16 mouse cellular contexts compared by ENCODE assay signal in the genomic region with DNA sequence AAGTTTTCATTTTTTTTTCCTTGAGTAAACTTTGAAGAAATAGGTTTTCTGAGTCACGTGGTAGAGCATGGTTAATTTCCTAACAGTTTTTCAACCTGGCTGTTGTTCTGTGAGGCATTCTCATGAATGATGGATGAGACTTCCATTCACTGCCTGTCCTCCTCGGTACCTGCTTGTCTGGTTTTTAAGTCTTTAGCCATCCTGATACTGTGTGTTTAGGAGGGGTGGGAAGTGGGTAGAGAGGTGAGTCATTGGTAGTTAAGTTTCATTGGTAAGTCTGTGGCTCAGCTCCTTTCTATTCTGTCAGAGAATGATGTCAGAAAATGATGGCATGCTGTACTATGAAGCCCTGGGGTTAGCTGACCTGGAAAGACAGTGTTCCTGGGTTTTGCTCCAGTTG.
"Had no signal": no experiment of that assay in that cellular context is flagged by ENCODE, and none has a peak within 500 bp of the region (broad histone marks: within the 10 kb centered on the region; RNA-seq: fewer than 3 reads in every experiment).

No protein-coding gene starts in this region.

- H3K4me1 ChIP-seq: liver, embryonic 15.5 days had no signal

- H3K4me2 ChIP-seq: liver, embryonic 15.5 days; lung, embryonic 15.5 days; midbrain, embryonic 11.5 days; midbrain, embryonic 13.5 days; midbrain, embryonic 15.5 days; neural tube, embryonic 12.5 days had no signal

- H3K27me3 ChIP-seq: liver, embryonic 15.5 days; lung, embryonic 15.5 days; megakaryocyte, embryonic 14.5 days; midbrain, embryonic 13.5 days; midbrain, embryonic 15.5 days; neural tube, embryonic 12.5 days had no signal

- DNase-seq: liver, postnatal 0 days; lung, adult 2 months; lung, postnatal 14 days; lung, postnatal 36 days; right cerebral cortex, postnatal 14 days; thymus, adult 2 months; thymus, postnatal 25 days; thymus, postnatal 4 days had no signal

- H3K9me3 ChIP-seq: liver, embryonic 15.5 days; lung, embryonic 15.5 days; midbrain, embryonic 13.5 days; midbrain, embryonic 15.5 days; neural tube, embryonic 12.5 days had no signal

- H3K4me3 ChIP-seq: liver, embryonic 15.5 days; lung, embryonic 15.5 days; megakaryocyte, embryonic 14.5 days; midbrain, embryonic 13.5 days; midbrain, embryonic 15.5 days; neural tube, embryonic 12.5 days had no signal

- H3K36me3 ChIP-seq: liver, embryonic 15.5 days; lung, embryonic 15.5 days; midbrain, embryonic 13.5 days; midbrain, embryonic 15.5 days; neural tube, embryonic 12.5 days had no signal

- ATAC-seq: liver, postnatal 0 days; lung, postnatal 0 days; midbrain, embryonic 13.5 days; midbrain, embryonic 15.5 days had no signal

- H3K9ac ChIP-seq: liver, embryonic 15.5 days; liver, postnatal 0 days; lung, embryonic 15.5 days; midbrain, embryonic 13.5 days; midbrain, embryonic 15.5 days; neural tube, embryonic 12.5 days had no signal

- H3K27ac ChIP-seq: liver, embryonic 15.5 days; lung, embryonic 15.5 days; midbrain, embryonic 13.5 days; midbrain, embryonic 15.5 days; neural tube, embryonic 12.5 days had no signal
